Mouse (Mus musculus) hindbrain, embryonic 13.5 days (tissue): Measurements from ENCODE around the gene Gnb1l. TPM values are rescaled to one million over a fixed set of nuclear protein-coding genes. Genes with fewer than 3 reads are reported as not detected.

Experiments used
- polyA plus RNA-seq: library from polyadenylated mRNA; unstranded; fragments of >200 nt; fragmentation: Nextera tagmentation; extraction: Ambion mirVana; gene quantifications from 2 replicates; pipeline ENCODE4 v1.2.1, GENCODE M21; 2015

Gene Gnb1l
- polyA plus RNA-seq, 1 experiment from 2014 or later = 13.7 TPM

Other genes with a start within 250 kb of the Gnb1l start
- 444 and 462 TPM in 2 replicates for gene Ranbp1, start 250.0 kb upstream of the Gnb1l start, polyA plus RNA-seq
- 3.3 TPM in 1 of 2 replicates, not detected in the other for gene Gm49776, start 240.4 kb upstream of the Gnb1l start, polyA plus RNA-seq
- 34.8 and 37.4 TPM in 2 replicates for gene Dgcr8, start 209.5 kb upstream of the Gnb1l start, polyA plus RNA-seq
- 76.0 and 79.8 TPM in 2 replicates for gene Tango2, start 150.6 kb upstream of the Gnb1l start, polyA plus RNA-seq
- 81.1 and 88.9 TPM in 2 replicates for gene Arvcf, start 150.5 kb upstream of the Gnb1l start, polyA plus RNA-seq
- 26.1 and 27.0 TPM in 2 replicates for gene Txnrd2, start 72.3 kb upstream of the Gnb1l start, polyA plus RNA-seq
- 85.9 and 88.5 TPM in 2 replicates for gene Comt, start 71.9 kb upstream of the Gnb1l start, polyA plus RNA-seq
- 4.8 and 4.9 TPM in 2 replicates for gene Rtl10, start 188 bp downstream of the Gnb1l start, polyA plus RNA-seq
- 0.99 and 1.7 TPM in 2 replicates for gene Tbx1, start 92.0 kb downstream of the Gnb1l start, polyA plus RNA-seq
- gene Gp1bb, start 123.7 kb downstream of the Gnb1l start, polyA plus RNA-seq = 11.2 and 11.9 TPM in 2 replicates
- 19.3 and 21.0 TPM in 2 replicates for gene Gm49601, start 127.7 kb downstream of the Gnb1l start, polyA plus RNA-seq
- gene Sept5, start 131.2 kb downstream of the Gnb1l start, polyA plus RNA-seq = 169 and 176 TPM in 2 replicates